8 mouse cellular contexts compared by ENCODE assay signal in the genomic region with DNA sequence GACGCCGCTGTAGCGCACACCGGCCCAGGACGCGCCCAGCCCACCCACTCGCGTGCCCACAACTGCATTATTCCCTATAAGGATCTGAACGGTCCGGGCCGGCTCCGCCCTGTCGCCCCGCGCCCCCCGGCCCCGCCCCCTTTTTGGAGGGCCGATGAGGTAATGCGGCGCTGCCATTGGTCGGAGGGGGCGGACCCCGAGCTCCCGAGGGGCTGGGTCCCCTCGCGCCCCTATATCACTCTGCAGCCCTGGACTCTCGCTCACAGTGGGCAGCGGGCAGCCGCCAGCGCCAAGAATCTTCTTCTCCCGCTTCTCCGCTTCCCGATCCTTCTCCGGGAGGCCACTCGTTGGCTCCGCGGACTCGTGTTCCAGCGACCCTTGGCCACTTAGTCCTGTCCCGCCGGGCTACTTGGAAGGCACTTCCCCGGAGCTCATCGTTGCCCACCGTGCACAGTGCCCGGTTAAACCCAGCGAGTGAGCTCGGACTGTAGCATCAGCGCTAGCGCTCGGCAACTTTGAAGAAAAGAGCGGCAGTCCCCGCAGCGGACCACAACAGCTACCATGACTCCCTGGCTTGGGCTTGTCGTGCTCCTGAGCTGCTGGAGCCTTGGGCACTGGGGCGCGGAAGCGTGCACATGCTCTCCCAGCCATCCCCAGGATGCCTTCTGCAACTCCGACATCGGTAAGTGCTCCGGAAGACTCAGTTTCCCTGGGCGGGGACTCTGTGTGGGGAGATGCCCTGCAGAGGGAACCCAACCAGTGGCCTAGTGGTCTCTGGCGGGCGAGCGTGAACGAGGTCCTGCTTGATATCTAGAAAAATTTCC. TPM values are rescaled to one million over a fixed set of nuclear protein-coding genes. Genes with fewer than 3 reads are reported as not detected.
DNase-seq lines count a peak whose midpoint lies in the region; ATAC-seq and TF ChIP-seq lines count a peak whose summit lies in the region.
"Had no signal": no experiment of that assay in that cellular context is flagged by ENCODE, and none has a peak within 500 bp of the region (broad histone marks: within the 10 kb centered on the region; RNA-seq: fewer than 3 reads in every experiment).

A gene (plus strand): TSS at position 80 of the 824 bp plus-strand sequence.

- H3K27me3 ChIP-seq in hindbrain, postnatal 0 days (ENCODE audit: insufficient read depth, low read length): no peaks in the 10 kb centered on the region

- peak within 1 kb of the TSS; percentile 67 for H3K4me2 ChIP-seq in hindbrain, postnatal 0 days (ENCODE audit: low read depth, low read length)

- no peak for TF ChIP-seq CTCF in hindbrain, postnatal 0 days (IDR thresholded peaks at IDR 0.05; ENCODE audit: low read depth)

- H3K4me3 ChIP-seq in hindbrain, postnatal 0 days (ENCODE audit: low read length): peak within 1 kb of the TSS; percentile 60

- peak; percentile 94 for DNase-seq in adrenal gland, adult 2 months
- DNase-seq in embryo, embryonic 11 days: peak; percentile 90
- DNase-seq in gastrocnemius, postnatal 36 days: peak; percentile 71 to 79
- DNase-seq in hindbrain, postnatal 0 days (ENCODE audit: low spot score): peak; percentile 84
- DNase-seq in left cerebral cortex, postnatal 10 days (ENCODE audit: extremely low spot score in 1 of 2, low spot score in 2 of 2): peak; percentile 63 to 87
- peak; percentile 91 to 94 for DNase-seq in lung, postnatal 4 days
- DNase-seq in right cerebral cortex, postnatal 25 days: peak; percentile 59

- peak within 1 kb of the TSS; percentile 53 for H3K9ac ChIP-seq in hindbrain, postnatal 0 days (replicated peaks; ENCODE audit: low read length)

- ATAC-seq in hindbrain, postnatal 0 days: peak; percentile 90

- peak within 1 kb of the TSS; percentile 64 for H3K27ac ChIP-seq in hindbrain, postnatal 0 days
- H3K27ac ChIP-seq: macrophage had no signal

- intact Hi-C loops in gastrocnemius, postnatal 36 days (cut with DNase I): loop anchor here (2.0 to 5.0 kb wide), 2 partner anchors 42 to 150 kb away; no protein-coding TSS in a partner anchor
- intact Hi-C loops in left cerebral cortex, postnatal 10 days (cut with DNase I): loop anchor here (5.0 kb wide), 2 partner anchors 37 to 333 kb away; no protein-coding TSS in a partner anchor

- 3% methylated on average over 64 of the region's 65 CpGs for WGBS in hindbrain, postnatal 0 days

- no peaks in the 10 kb centered on the region for H3K9me3 ChIP-seq in hindbrain, postnatal 0 days (ENCODE audit: low read length)

- H3K36me3 ChIP-seq in hindbrain, postnatal 0 days (ENCODE audit: insufficient read depth, low read length): no peaks in the 10 kb centered on the region

- H3K4me1 ChIP-seq in hindbrain, postnatal 0 days (ENCODE audit: insufficient read depth, low read length): peaks cover 25% of the 10 kb centered on the region

RNA-seq across cellular contexts. Expression of the gene that starts here (rescaled TPM):
- total RNA-seq in adrenal gland, adult 2 months (2021): 100 to 1,000 TPM; 424 to 599 TPM
- polyA plus RNA-seq in adrenal gland, adult 2 months (2012; rRNA removed): 590 and 604 TPM in 2 replicates
- 10 to 100 TPM; 51.7 to 59.6 TPM for total RNA-seq in gastrocnemius, postnatal 36 days (2021)
- total RNA-seq in hindbrain, postnatal 0 days (2014; rRNA removed): 141 and 162 TPM in 2 replicates
- polyA plus RNA-seq in hindbrain, postnatal 0 days (2015; fragmentation: Nextera tagmentation; extraction: Ambion mirVana): 59.7 and 60.0 TPM in 2 replicates
- 10 to 100 TPM; 45.8 to 47.4 TPM for total RNA-seq in left cerebral cortex, postnatal 10 days (2021)

Comparison
In these comparisons a context has a peak if more than half of its experiments do, and no peak if none do; other contexts are left out.
1. Peak in every context shown above with its lines: DNase-seq, ATAC-seq, H3K4me3 ChIP-seq and H3K27ac ChIP-seq.